Mouse (Mus musculus) forebrain, postnatal 0 days (tissue): ENCODE data around the gene Phf14. TPM values are rescaled to one million over a fixed set of nuclear protein-coding genes. Genes with fewer than 3 reads are reported as not detected.

Source experiments
- ATAC-seq: fragments of 200-750 bp; cut with Nextera tagmentation; 2 replicates; pipeline ENCODE4 v1.8.0; 2017; ENCODE audit warnings: mild to moderate bottlenecking, moderate library complexity
- DNase-seq: peaks from one replicate; pipeline ENCODE4 v3.0.0-alpha.2; 2015
- H3K27ac ChIP-seq: fragments of 300-500 bp; sonication (generic); 2 replicates; pipeline ENCODE4 v1.5.1; 2014; ENCODE audit warnings: low read depth, mild to moderate bottlenecking, antibody characterized with exemption, low read length, moderate library complexity, mixed read lengths
- H3K27me3 ChIP-seq: fragments of 300-500 bp; sonication (generic); 2 replicates; pipeline ENCODE4 v1.6.1; 2014; ENCODE audit warnings: mild to moderate bottlenecking, low read length, mixed read lengths; ENCODE audit not compliant: insufficient read depth
- H3K36me3 ChIP-seq: fragments of 300-500 bp; sonication (generic); 2 replicates; pipeline ENCODE4 v1.6.1; 2014; ENCODE audit warnings: mild to moderate bottlenecking, moderate library complexity; ENCODE audit not compliant: insufficient read depth
- H3K4me1 ChIP-seq: fragments of 300-500 bp; sonication (generic); 2 replicates; pipeline ENCODE4 v1.6.1; 2014; ENCODE audit warnings: antibody characterized with exemption; ENCODE audit not compliant: insufficient read depth
- H3K4me2 ChIP-seq: fragments of 300-500 bp; sonication (generic); 2 replicates; pipeline ENCODE4 v1.6.1; 2014; ENCODE audit warnings: low read depth, mild to moderate bottlenecking, moderate library complexity
- H3K4me3 ChIP-seq: fragments of 300-500 bp; sonication (generic); 2 replicates; pipeline ENCODE4 v1.5.1; 2014; ENCODE audit warnings: low read depth, low read length, mixed read lengths
- H3K9ac ChIP-seq: fragments of 300-500 bp; sonication (generic); 2 replicates; pipeline ENCODE4 v1.6.1; 2014; ENCODE audit warnings: mild to moderate bottlenecking
- H3K9me3 ChIP-seq: fragments of 300-500 bp; sonication (generic); 2 replicates; pipeline ENCODE4 v1.6.1; 2016; ENCODE audit warnings: low read length
- CTCF ChIP-seq: sonication (generic); IDR thresholded peaks from 2 replicates; pipeline ENCODE4 v1.5.1; 2016; ENCODE audit warnings: antibody characterized with exemption, control low read depth, low read depth
- WGBS: fragments of 180-500 bp; shearing (Covaris S2); extraction: QIAGEN DNeasy Blood & Tissue Kit; methylation state at CpG from one replicate; pipeline ENCODE4 v1.1.7; 2014; 5-methylcytosine and 5-hydroxymethylcytosine counted together
- polyA plus RNA-seq: library from polyadenylated mRNA; unstranded; fragments of >200 nt; fragmentation: Nextera tagmentation; extraction: Ambion mirVana; gene quantifications from 2 replicates; pipeline ENCODE4 v1.2.1, GENCODE M21; 2015
- total RNA-seq: library from RNA; depleted of rRNA; stranded (reverse); fragments of >200 nt; gene quantifications from 2 replicates; pipeline ENCODE4 v1.2.3, GENCODE M21; 2014

The Phf14 gene
- total and polyA plus RNA-seq, 2 experiments from 2014 or later, result 71.6 to 168 TPM

DNA sequence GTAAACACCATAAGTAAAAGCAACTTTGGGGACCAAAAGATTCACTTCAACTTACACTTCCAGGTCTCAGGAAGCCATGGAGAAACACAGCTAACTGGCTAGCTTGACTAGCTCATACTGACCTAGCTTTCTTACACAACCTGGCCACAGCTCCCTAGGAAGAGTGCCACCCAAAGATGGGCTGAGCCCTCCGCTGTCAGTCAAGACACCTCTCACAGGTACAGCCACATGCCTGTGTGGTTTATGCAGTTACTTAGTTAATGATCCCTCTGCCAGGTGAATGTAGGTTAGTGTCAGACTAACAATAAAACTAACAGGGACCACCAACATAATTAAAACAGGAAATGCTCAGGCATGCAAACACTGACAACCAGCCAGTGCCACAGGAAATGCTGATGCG lies 174.1 kb downstream of the Phf14 start:
- no peaks in the 10 kb centered on the region for H3K27me3 ChIP-seq
- H3K4me1 ChIP-seq, result no peaks in the 10 kb centered on the region
- H3K4me2 ChIP-seq, result no peak overlapping the region
- DNase-seq (no peak), ATAC-seq (no peak)
- H3K9ac ChIP-seq, result no peak overlapping the region
- no peak for TF ChIP-seq CTCF
- no peaks in the 10 kb centered on the region for H3K9me3 ChIP-seq
- H3K27ac ChIP-seq, result no peak overlapping the region
- peaks cover 14% of the 10 kb centered on the region for H3K36me3 ChIP-seq
- 83% methylated on average over 2 of the region's 2 CpGs for WGBS
- no peak overlapping the region for H3K4me3 ChIP-seq

DNA sequence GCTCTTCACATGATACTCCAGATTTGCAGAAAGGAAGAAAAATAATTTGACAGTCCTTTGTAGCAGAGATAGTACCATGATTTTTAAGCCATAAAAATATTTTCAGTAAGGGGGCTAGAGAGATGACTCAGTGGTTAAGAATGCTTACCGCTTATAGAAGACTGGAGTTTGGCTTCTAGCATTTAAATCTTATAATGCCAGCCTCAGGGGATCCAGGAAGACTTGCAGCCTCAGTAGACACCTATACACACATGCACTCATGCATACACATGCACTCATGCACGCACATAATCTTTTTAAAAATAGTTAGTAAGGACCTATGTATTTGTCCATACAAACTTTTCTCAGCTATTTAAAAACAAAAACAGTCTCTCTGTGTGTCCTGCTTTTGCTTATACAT lies 174.5 kb downstream of the Phf14 start:
- Histone ChIP-seq H3K4me2 (no peak overlapping the region), H3K4me3 (no peak overlapping the region), H3K27me3 (no peaks in the 10 kb centered on the region), H3K9me3 (no peaks in the 10 kb centered on the region), H3K27ac (no peak overlapping the region), H3K4me1 (no peaks in the 10 kb centered on the region), H3K9ac (no peak overlapping the region), H3K36me3 (peaks cover 14% of the 10 kb centered on the region)
- no peak for TF ChIP-seq CTCF
- WGBS, result 79% methylated on average over 2 of the region's 2 CpGs
- ATAC-seq, result no peak
- DNase-seq, result no peak

GRCm38 (mm10) chr6:12082531-12083216 lies 175.1 kb downstream of the Phf14 start:
- ATAC-seq (0 out of 2 replicates have a peak, but pooled peaks have one; percentile 12), DNase-seq (no peak)
- Histone ChIP-seq H3K4me2 (no peak overlapping the region), H3K36me3 (peaks cover 14% of the 10 kb centered on the region), H3K27me3 (no peaks in the 10 kb centered on the region), H3K9ac (no peak overlapping the region), H3K4me3 (no peak overlapping the region), H3K4me1 (no peaks in the 10 kb centered on the region), H3K27ac (no peak overlapping the region), H3K9me3 (no peaks in the 10 kb centered on the region)
- WGBS, result 67% methylated on average over 6 of the region's 6 CpGs
- TF ChIP-seq CTCF, result no peak

GRCm38 (mm10) chr6:12084721-12085120 lies 177.1 kb downstream of the Phf14 start:
- H3K4me1 ChIP-seq, result no peaks in the 10 kb centered on the region; the same call in 1 of the 2 replicates
- no peak for DNase-seq
- no peak overlapping the region for H3K27ac ChIP-seq
- TF ChIP-seq CTCF, result no peak
- no peaks in the 10 kb centered on the region for H3K9me3 ChIP-seq
- ATAC-seq, result peak; percentile 63
- H3K4me2 ChIP-seq, result no peak overlapping the region
- peaks cover 14% of the 10 kb centered on the region for H3K36me3 ChIP-seq
- no peak overlapping the region for H3K4me3 ChIP-seq
- no peaks in the 10 kb centered on the region for H3K27me3 ChIP-seq
- WGBS, result 69% methylated on average over 5 of the region's 5 CpGs
- H3K9ac ChIP-seq, result no peak overlapping the region

DNA sequence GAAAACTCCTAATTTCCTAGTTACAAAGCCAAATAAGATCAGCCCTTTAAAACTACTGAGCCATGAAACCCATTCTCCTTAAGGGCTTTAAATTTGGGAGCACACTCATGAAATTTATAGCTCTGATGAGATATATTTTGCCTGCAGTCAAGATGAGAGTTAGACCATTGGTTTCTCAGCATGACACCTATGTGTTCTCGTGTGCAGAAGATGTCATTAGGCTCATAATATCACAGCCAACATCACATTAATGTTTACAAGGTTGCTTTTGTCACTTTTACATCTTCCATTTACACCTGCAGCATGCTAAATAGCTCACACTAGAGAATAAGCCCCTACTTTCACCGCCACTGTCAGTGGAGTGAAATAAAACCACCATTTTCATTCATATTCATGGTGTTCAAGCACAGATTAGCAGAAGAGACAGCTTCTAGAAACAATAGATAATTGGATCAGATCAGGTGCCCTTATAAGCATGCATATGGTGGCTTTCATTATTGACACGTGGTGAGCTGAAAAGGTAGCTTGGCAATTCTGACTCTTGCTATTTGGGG lies 181.9 kb downstream of the Phf14 start:
- no peaks in the 10 kb centered on the region for H3K36me3 ChIP-seq
- no peak overlapping the region for H3K27ac ChIP-seq
- no peak for TF ChIP-seq CTCF
- H3K9ac ChIP-seq, result no peak overlapping the region
- H3K9me3 ChIP-seq, result no peaks in the 10 kb centered on the region
- ATAC-seq, result no peak
- H3K4me3 ChIP-seq, result no peak overlapping the region
- H3K4me1 ChIP-seq, result no peaks in the 10 kb centered on the region; the same call in 1 of the 2 replicates
- DNase-seq, result no peak
- no peaks in the 10 kb centered on the region for H3K27me3 ChIP-seq
- 17% methylated on average over 3 of the region's 3 CpGs for WGBS
- no peak overlapping the region for H3K4me2 ChIP-seq

DNA sequence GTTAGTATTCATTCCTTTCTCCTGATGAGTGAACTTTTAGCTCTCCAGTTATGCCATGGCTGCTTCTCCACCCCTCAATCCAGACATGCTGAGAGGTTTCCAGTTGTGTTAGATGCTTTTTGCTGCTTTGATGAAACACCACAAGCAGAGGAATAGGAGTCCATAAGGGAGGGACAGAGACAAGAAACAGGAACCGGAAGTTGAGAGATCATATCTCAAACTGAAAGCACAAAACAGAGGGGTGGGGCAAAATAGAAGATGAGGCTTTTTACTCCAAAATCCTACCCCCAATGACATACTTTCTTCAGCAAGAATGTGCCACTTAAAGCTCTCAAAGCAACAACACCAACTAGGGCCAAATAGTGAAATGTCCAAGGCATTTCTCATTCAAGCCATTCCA lies 188.1 kb downstream of the Phf14 start:
- Histone ChIP-seq H3K27me3 (no peaks in the 10 kb centered on the region), H3K4me2 (no peak overlapping the region), H3K9me3 (no peaks in the 10 kb centered on the region), H3K27ac (no peak overlapping the region), H3K4me1 (no peaks in the 10 kb centered on the region), H3K9ac (no peak overlapping the region), H3K36me3 (no peaks in the 10 kb centered on the region), H3K4me3 (no peak overlapping the region)
- TF ChIP-seq CTCF, result no peak
- 98% methylated on average over 1 of the region's 1 CpGs for WGBS
- ATAC-seq (no peak), DNase-seq (no peak)

- DNase-seq (no peak), ATAC-seq (no peak)
- Histone ChIP-seq H3K4me2 (no peak overlapping the region), H3K9me3 (no peaks in the 10 kb centered on the region), H3K9ac (no peak overlapping the region), H3K27me3 (no peaks in the 10 kb centered on the region), H3K4me3 (no peak overlapping the region), H3K36me3 (no peaks in the 10 kb centered on the region), H3K27ac (no peak overlapping the region), H3K4me1 (no peaks in the 10 kb centered on the region)
- no peak for TF ChIP-seq CTCF
- 54% methylated on average over 4 of the region's 4 CpGs for WGBS
These were observed 189.5 kb downstream of the Phf14 start for GRCm38 (mm10) chr6:12097125-12097524.
